Mouse (Mus musculus): ENCODE measurements around the gene Tcp11l2. TPM values are rescaled to one million over a fixed set of nuclear protein-coding genes. Genes with fewer than 3 reads are reported as not detected.

Gene Tcp11l2
- polyA plus RNA-seq (2016; fragmentation: Nextera tagmentation; extraction: Ambion mirVana): 21.6 and 23.2 TPM in 2 replicates

DNA sequence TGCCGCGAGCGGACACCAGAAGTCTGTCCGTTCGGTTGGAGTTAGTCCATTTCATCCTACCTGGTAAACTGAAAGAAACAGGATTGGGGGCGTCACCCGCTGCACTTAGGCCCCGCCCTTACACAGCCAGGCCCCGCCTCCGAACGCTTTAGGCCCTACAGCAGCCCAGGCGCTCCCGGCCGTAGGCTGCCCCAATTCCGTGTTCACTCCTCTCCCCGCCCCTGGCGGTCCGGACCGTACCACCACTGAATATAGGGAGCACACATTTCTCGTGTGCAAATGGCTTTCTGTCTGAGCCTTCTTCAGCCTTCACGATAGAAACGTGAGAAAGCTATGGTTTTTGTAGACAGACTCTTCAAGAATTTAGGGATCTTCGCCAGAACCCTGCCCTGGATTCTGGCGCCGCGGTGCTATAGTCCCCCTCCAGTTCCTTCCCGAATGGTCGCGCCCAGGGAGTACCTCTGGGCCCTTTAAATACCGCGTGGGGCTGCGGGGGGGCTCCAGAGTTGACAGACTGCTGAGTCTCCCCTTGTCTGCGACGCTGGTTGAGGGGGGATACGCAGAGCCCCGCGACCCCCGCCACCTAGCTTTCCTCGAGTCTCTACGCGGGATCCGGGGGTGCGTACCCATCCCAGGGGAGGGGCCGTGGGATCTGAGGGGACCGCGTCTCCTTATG is at the start of gene Tcp11l2:
Gene Tcp11l2, plus strand, starts transcription at position 232 of the 676 bp plus-strand sequence.
- Histone ChIP-seq H3K4me3 (peak within 1 kb of the TSS; percentile 82), H3K9ac (peak within 1 kb of the TSS; percentile 73), H3K36me3 (no peaks in the 10 kb centered on the region), H3K4me1 (peaks cover 13% of the 10 kb centered on the region), H3K27ac (no peak within 1 kb of the TSS), H3K27me3 (replicated peaks) (peaks cover 4% of the 10 kb centered on the region; the same call in 1 of the 2 replicates), H3K4me2 (replicated peaks) (peak within 1 kb of the TSS; percentile 95), H3K9me3 (no peaks in the 10 kb centered on the region)
- peak; percentile 99 for ATAC-seq (ENCODE audit: low FRiP score, low read depth)
- under 1% methylated on average over 46 of the region's 46 CpGs for WGBS

DNA sequence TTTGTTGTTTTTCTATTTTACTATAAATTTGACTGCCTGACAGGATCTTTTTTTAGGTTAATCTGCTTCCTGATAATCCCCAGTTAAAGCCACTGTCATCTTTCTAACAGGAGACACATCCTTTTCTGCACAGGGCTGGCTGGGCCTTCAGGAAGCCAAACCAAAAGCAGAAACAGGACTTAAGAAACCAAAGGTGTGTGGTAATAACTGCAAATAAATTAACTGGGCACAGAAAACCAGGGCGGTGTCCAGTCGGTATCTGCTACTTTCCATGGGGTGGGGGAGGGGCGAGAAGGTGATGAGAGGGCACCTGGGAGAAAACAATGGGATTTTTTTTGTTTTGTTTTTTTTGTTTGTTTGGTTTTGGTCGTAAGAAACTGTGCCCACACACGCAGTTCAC is 49.4 kb upstream of the Tcp11l2 start:
- WGBS: 84% methylated on average over 5 of the region's 5 CpGs
- no peaks in the 10 kb centered on the region for H3K27me3 ChIP-seq (replicated peaks)
- no peak for ATAC-seq (ENCODE audit: low FRiP score, low read depth)

DNA sequence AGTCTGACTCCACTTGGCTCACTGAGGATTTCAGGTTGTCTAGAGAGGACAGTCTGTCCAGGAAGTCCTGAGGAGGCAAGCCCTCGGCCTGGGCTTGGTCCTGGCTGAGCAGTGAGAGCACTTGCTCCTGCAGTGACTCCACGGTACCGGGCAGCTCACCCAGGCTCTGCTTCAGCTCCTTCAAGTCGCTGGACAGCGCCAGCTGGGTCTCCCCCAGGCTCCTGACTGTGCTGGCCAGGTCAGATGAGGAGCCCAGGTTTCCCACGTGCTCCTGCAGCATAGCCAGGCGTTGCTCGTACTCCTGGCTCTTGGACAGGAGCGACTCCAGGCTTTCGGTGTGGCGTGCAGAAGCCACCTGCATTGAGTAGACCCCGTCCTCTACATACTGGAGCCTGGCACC is 48.8 kb upstream of the Tcp11l2 start:
- Histone ChIP-seq H3K9ac (no peak overlapping the region), H3K4me2 (replicated peaks) (no peak overlapping the region), H3K4me3 (no peak overlapping the region), H3K27ac (no peak overlapping the region), H3K36me3 (peaks cover 38% of the 10 kb centered on the region), H3K9me3 (no peaks in the 10 kb centered on the region), H3K4me1 (peaks cover 34% of the 10 kb centered on the region), H3K27me3 (replicated peaks) (no peaks in the 10 kb centered on the region)
- no peak for ATAC-seq (ENCODE audit: low FRiP score, low read depth)
- WGBS: 85% methylated on average over 12 of the region's 12 CpGs

More for the DNA sequence above, 49.4 kb upstream of the Tcp11l2 start:
- no peak overlapping the region for H3K4me2 ChIP-seq (replicated peaks)
- no peak overlapping the region for H3K9ac ChIP-seq
- no peak overlapping the region for H3K4me3 ChIP-seq
- H3K9me3 ChIP-seq: no peaks in the 10 kb centered on the region
- H3K4me1 ChIP-seq: peaks cover 28% of the 10 kb centered on the region
- H3K36me3 ChIP-seq: peaks cover 38% of the 10 kb centered on the region
- no peak overlapping the region for H3K27ac ChIP-seq

- Histone ChIP-seq H3K27ac (no peak overlapping the region), H3K27me3 (replicated peaks) (no peaks in the 10 kb centered on the region), H3K4me3 (no peak overlapping the region), H3K9me3 (no peaks in the 10 kb centered on the region), H3K36me3 (peaks cover 33% of the 10 kb centered on the region), H3K9ac (no peak overlapping the region), H3K4me1 (peaks cover 42% of the 10 kb centered on the region), H3K4me2 (replicated peaks) (peak overlapping the region; percentile 74)
- WGBS: 94% methylated on average over 8 of the region's 8 CpGs
- ATAC-seq (ENCODE audit: low FRiP score, low read depth): no peak
Measured at GRCm38 (mm10) chr10:84530388-84530787, 46.0 kb upstream of the Tcp11l2 start.

- H3K27ac ChIP-seq: no peak overlapping the region
- ATAC-seq (ENCODE audit: low FRiP score, low read depth): no peak
Measured at GRCm38 (mm10) chr10:84531576-84531975, 44.9 kb upstream of the Tcp11l2 start.

DNA sequence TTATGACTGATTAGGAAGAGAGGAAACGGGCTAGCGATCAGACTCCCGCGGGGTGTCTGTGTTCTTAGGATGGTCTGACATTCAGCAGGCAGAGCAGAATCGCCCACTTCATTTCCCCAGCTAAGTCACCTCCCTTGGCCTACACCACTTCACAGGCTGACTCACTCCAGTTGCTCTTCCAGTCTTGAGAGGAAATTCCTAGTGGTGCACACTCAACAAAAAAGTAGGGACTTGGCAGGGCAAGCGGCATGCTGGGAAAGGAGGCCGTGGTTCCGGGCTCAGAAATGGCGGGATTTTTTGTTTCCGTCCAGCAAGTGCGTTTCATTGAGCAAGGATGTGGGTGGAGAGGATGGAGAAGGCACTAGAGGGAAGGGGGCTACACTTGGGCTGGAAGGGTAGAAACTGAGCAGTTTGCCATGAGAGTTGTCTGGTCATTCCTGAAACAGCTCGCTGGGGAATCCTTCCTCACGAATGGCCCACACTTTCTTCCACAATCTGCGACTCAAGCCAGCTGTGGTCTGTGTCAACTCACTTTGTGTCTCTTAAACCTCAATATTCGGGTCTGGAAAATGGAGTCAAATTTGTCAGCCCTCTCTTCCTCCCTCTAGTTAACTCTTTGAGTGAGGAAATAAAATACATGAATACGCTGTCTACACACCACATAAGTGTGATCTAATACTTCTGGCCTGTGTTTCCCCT is 44.1 kb upstream of the Tcp11l2 start:
- no peak for ATAC-seq (ENCODE audit: low FRiP score, low read depth)
- no peaks in the 10 kb centered on the region; the same call in 1 of the 2 replicates for H3K27me3 ChIP-seq (replicated peaks)
- peaks cover 21% of the 10 kb centered on the region for H3K36me3 ChIP-seq
- peaks cover 38% of the 10 kb centered on the region for H3K4me1 ChIP-seq
- no peak overlapping the region for H3K27ac ChIP-seq
- H3K9me3 ChIP-seq: no peaks in the 10 kb centered on the region
- peak overlapping the region; percentile 91 for H3K4me3 ChIP-seq
- WGBS: 76% methylated on average over 16 of the region's 16 CpGs
- peak overlapping the region; percentile 97 for H3K9ac ChIP-seq
- H3K4me2 ChIP-seq (replicated peaks): peak overlapping the region; percentile 74

More at GRCm38 (mm10) chr10:84531576-84531975, 44.9 kb upstream of the Tcp11l2 start:
- peaks cover 26% of the 10 kb centered on the region for H3K36me3 ChIP-seq
- no peaks in the 10 kb centered on the region for H3K27me3 ChIP-seq (replicated peaks)
- H3K9me3 ChIP-seq: no peaks in the 10 kb centered on the region
- no peak overlapping the region; the same call in 1 of the 2 replicates for H3K4me3 ChIP-seq
- peak overlapping the region; percentile 74 for H3K4me2 ChIP-seq (replicated peaks)
- no peak overlapping the region for H3K9ac ChIP-seq
- 74% methylated on average over 4 of the region's 4 CpGs for WGBS
- peaks cover 39% of the 10 kb centered on the region for H3K4me1 ChIP-seq

- WGBS: under 1% methylated on average over 67 of the region's 72 CpGs
- ATAC-seq (ENCODE audit: low FRiP score, low read depth): peak; percentile 48
Measured at GRCm38 (mm10) chr10:84532911-84533882, 43.2 kb upstream of the Tcp11l2 start.

DNA sequence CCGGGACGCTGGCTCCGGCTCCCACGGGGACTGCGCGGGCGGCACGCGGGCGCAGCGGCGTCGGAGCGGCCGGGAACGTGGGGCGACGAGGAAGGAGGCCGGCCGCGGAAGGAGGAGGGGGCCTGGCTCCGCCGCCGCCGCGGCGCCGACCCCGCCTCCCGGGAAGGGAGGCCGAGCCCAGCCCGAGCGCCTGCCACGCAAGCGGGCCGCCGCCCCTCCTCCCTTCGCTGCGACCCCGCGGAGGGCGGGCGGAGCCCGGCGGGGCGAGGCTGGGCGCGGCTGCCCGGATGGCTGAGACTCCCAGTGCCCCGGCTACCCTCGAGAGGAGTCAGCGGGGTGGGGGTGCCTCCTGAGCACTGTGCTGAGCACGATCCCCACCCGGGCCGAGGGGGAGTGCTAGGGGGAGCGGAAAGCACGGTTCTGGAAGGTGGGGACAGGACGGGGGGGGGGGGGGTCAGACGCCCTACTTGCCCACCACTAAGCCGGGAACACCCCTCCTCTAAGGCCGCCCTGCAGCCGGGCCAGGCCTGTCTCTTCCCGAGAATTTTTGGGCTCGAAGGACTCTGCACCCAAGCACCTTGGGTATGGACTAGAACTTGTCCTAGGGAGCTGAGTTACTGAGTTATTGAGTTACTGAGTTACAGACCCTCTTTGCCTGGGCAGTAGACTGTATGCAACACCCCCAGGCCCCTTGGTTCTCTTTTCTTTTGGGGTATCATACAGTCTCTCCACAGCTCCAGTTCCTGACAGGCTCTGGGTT is 42.3 kb upstream of the Tcp11l2 start, which contains the start of gene Ckap4:
Gene Ckap4, minus strand, starts transcription at position 151 of the 760 bp plus-strand sequence.
- ATAC-seq (ENCODE audit: low FRiP score, low read depth): peak; percentile 86
- 1% methylated on average over 40 of the region's 64 CpGs for WGBS
- Histone ChIP-seq H3K27me3 (replicated peaks) (no peaks in the 10 kb centered on the region; the same call in 1 of the 2 replicates), H3K9ac (peak within 1 kb of the TSS; percentile 97), H3K4me3 (peak within 1 kb of the TSS; percentile 91), H3K27ac (peak within 1 kb of the TSS; percentile 81), H3K4me1 (peaks cover 38% of the 10 kb centered on the region), H3K9me3 (no peaks in the 10 kb centered on the region), H3K4me2 (replicated peaks) (peak within 1 kb of the TSS; percentile 74), H3K36me3 (peaks cover 3% of the 10 kb centered on the region; the same call in 1 of the 2 replicates)

More at GRCm38 (mm10) chr10:84532911-84533882, 43.2 kb upstream of the Tcp11l2 start:
- Histone ChIP-seq H3K9ac (peak overlapping the region; percentile 97), H3K27me3 (replicated peaks) (no peaks in the 10 kb centered on the region; the same call in 1 of the 2 replicates), H3K4me3 (peak overlapping the region; percentile 91), H3K27ac (peak overlapping the region; percentile 81), H3K4me1 (peaks cover 38% of the 10 kb centered on the region), H3K36me3 (peaks cover 12% of the 10 kb centered on the region), H3K4me2 (replicated peaks) (peak overlapping the region; percentile 74), H3K9me3 (no peaks in the 10 kb centered on the region)

- no peaks in the 10 kb centered on the region; the same call in 1 of the 2 replicates for H3K27me3 ChIP-seq (replicated peaks)
- no peak overlapping the region for H3K27ac ChIP-seq
- ATAC-seq (ENCODE audit: low FRiP score, low read depth): no peak
- peaks cover 29% of the 10 kb centered on the region for H3K4me1 ChIP-seq
- H3K4me3 ChIP-seq: no peak overlapping the region
- no peak overlapping the region for H3K9ac ChIP-seq
- WGBS: 83% methylated on average over 5 of the region's 5 CpGs
- H3K36me3 ChIP-seq: peaks cover 2% of the 10 kb centered on the region; the same call in 1 of the 2 replicates
- H3K9me3 ChIP-seq: no peaks in the 10 kb centered on the region
- no peak overlapping the region for H3K4me2 ChIP-seq (replicated peaks)
Measured at GRCm38 (mm10) chr10:84535458-84535857, 41.0 kb upstream of the Tcp11l2 start.

GRCm38 (mm10) chr10:84535859-84536258 is 40.6 kb upstream of the Tcp11l2 start:
- Histone ChIP-seq H3K4me2 (replicated peaks) (no peak overlapping the region), H3K36me3 (0 out of 2 replicates have a peak, but pooled peaks cover 1% of the 10 kb centered on the region), H3K4me1 (peaks cover 25% of the 10 kb centered on the region), H3K9ac (no peak overlapping the region), H3K27ac (no peak overlapping the region), H3K27me3 (replicated peaks) (no peaks in the 10 kb centered on the region; the same call in 1 of the 2 replicates), H3K9me3 (no peaks in the 10 kb centered on the region), H3K4me3 (no peak overlapping the region)
- 67% methylated on average over 4 of the region's 4 CpGs for WGBS
- ATAC-seq (ENCODE audit: low FRiP score, low read depth): no peak

- no peak for ATAC-seq (ENCODE audit: low FRiP score, low read depth)
- Histone ChIP-seq H3K4me2 (replicated peaks) (no peak overlapping the region), H3K27ac (no peak overlapping the region), H3K4me3 (no peak overlapping the region), H3K9ac (no peak overlapping the region), H3K4me1 (0 out of 2 replicates have a peak, but pooled peaks cover 1% of the 10 kb centered on the region), H3K9me3 (no peaks in the 10 kb centered on the region), H3K27me3 (replicated peaks) (no peaks in the 10 kb centered on the region; the same call in 1 of the 2 replicates), H3K36me3 (no peaks in the 10 kb centered on the region)
- WGBS: 92% methylated on average over 6 of the region's 6 CpGs
Measured at GRCm38 (mm10) chr10:84539651-84540050, 36.8 kb upstream of the Tcp11l2 start.
